Mouse (Mus musculus) kidney, postnatal 25 days (tissue): Measurements from ENCODE around the gene Ncl.
A peak's percentile ranks its signal among the peaks of the same experiment; 100 is the strongest.

Experiments
- DNase-seq, 2 experiments: peaks; one replicate each; pipeline ENCODE4 v3.0.0; 2021; ENCODE audit warnings: mixed read lengths in 2 of 2

Gene Ncl

GRCm38 (mm10) chr1:86358906-86359797 lies at the start of gene Ncl:
TSS of gene Ncl (minus strand) at chr1:86359400.
- DNase-seq: peak; percentile 97 to 99

GRCm38 (mm10) chr1:86408515-86408914 lies 49.3 kb upstream of the Ncl start:
- DNase-seq: no peak

- DNase-seq: peak; percentile 58 to 80
Observed at GRCm38 (mm10) chr1:86406914-86407313, 47.7 kb upstream of the Ncl start.

GRCm38 (mm10) chr1:86406313-86406712 lies 47.1 kb upstream of the Ncl start:
- no peak for DNase-seq

- peak in 1 of 2 experiments; percentile 13 for DNase-seq
Observed at GRCm38 (mm10) chr1:86404834-86405233, 45.6 kb upstream of the Ncl start.

GRCm38 (mm10) chr1:86400096-86400754 lies 41.0 kb upstream of the Ncl start:
- no peak for DNase-seq

GRCm38 (mm10) chr1:86399322-86399721 lies 40.1 kb upstream of the Ncl start:
- no peak for DNase-seq

- no peak for DNase-seq
Observed at GRCm38 (mm10) chr1:86398222-86398621, 39.0 kb upstream of the Ncl start.

GRCm38 (mm10) chr1:86397621-86398020 lies 38.4 kb upstream of the Ncl start:
- no peak for DNase-seq

GRCm38 (mm10) chr1:86395897-86396296 lies 36.7 kb upstream of the Ncl start:
- peak in 1 of 2 experiments; percentile 11 for DNase-seq

- no peak for DNase-seq
Observed at GRCm38 (mm10) chr1:86394246-86394645, 35.0 kb upstream of the Ncl start.

- DNase-seq: no peak
Observed at GRCm38 (mm10) chr1:86393219-86393618, 34.0 kb upstream of the Ncl start.

GRCm38 (mm10) chr1:86391425-86391824 lies 32.2 kb upstream of the Ncl start:
- DNase-seq: no peak

- DNase-seq: peak; percentile 65 to 81
Observed at GRCm38 (mm10) chr1:86389230-86389629, 30.0 kb upstream of the Ncl start.

- peak in 1 of 2 experiments; percentile 32 for DNase-seq
Observed at GRCm38 (mm10) chr1:86381027-86381426, 21.8 kb upstream of the Ncl start.

- no peak for DNase-seq
Observed at GRCm38 (mm10) chr1:86379161-86379569, 20.0 kb upstream of the Ncl start.

- DNase-seq: no peak
Observed at GRCm38 (mm10) chr1:86378662-86379061, 19.5 kb upstream of the Ncl start.

- DNase-seq: no peak
Observed at GRCm38 (mm10) chr1:86376354-86376753, 17.2 kb upstream of the Ncl start.

GRCm38 (mm10) chr1:86371997-86372396 lies 12.8 kb upstream of the Ncl start:
- DNase-seq: peak; percentile 66

GRCm38 (mm10) chr1:86368086-86368485 lies 8.9 kb upstream of the Ncl start:
- no peak for DNase-seq

GRCm38 (mm10) chr1:86363671-86364070 lies 4.5 kb upstream of the Ncl start:
- DNase-seq: no peak

GRCm38 (mm10) chr1:86361852-86362615 lies 2.8 kb upstream of the Ncl start:
- DNase-seq: no peak

- no peak for DNase-seq
Observed at GRCm38 (mm10) chr1:86360441-86360840, 1.2 kb upstream of the Ncl start.
